Mouse (Mus musculus): ENCODE results near the gene Phldb2.

DNA sequence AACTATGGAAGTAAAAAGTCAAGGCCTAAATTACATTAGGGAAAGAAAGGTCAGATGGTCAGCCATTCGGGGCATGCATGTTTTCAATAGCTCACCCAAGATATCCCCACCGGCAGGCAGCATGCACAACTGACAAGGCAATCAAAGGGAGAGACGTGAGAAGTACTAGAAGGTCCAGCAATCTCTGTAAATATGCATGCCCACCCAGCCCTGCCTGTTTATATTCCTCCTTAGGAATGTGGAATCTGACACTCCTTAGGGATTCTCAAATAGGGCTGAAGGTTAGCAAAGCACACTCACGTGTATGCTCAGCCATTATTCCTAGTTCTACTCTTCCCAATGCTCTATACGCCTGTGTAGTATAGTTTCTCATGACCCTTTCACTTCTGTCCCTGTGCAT, 9.7 kb upstream of the Phldb2 start:
- TF ChIP-seq POLR2A (IDR thresholded peaks at IDR 0.05; ENCODE audit: borderline replicate concordance, insufficient read depth, low read length) (no peak), CTCF (IDR thresholded peaks at IDR 0.05; ENCODE audit: borderline replicate concordance, insufficient read depth, low read depth, low read length) (no peak)

Data from cerebellum, adult 2 months (tissue).